Mouse (Mus musculus): ENCODE data around the gene Gm6676.
"Not testable (repeated sequence)": the region's sequence is repeated elsewhere in the genome, so short reads cannot be mapped to it uniquely, and the experiment has no call there.

Gm6676 gene

GRCm38 (mm10) chr14:7125312-7125711, at the start of gene Gm6676:
Gm6676 (minus strand) TSS chr14:7125412.
- DNase-seq (ENCODE audit: low read depth, low spot score): not testable (repeated sequence)

GRCm38 (mm10) chr14:7174483-7174971, 49.3 kb upstream of the Gm6676 start, which contains the start of gene Gm3512:
Gm3512 (minus strand) TSS chr14:7174533.
- not testable (repeated sequence) for DNase-seq (ENCODE audit: low read depth, low spot score)

- not testable (repeated sequence) for DNase-seq (ENCODE audit: low read depth, low spot score)
Measured at GRCm38 (mm10) chr14:7105124-7105802, 19.9 kb downstream of the Gm6676 start.

DNA sequence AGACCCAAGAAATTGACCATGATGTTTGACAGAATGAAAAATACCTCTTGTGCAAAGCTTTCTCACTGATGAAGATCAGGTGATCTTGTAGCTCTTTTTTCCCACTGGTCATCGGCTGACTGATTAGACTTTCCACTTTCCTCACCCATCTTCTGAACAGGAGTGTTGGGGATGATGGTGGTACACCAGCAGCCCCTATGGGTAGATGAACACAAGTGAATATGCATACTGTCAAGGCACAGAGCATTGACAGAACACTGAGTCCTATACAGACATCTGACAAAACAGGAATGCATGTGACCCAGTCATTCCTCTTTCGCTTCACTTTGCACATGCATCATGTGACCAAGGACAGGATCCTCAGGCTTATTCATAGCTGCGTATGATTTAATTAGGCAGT, 24.7 kb downstream of the Gm6676 start, which contains the start of gene Gm3696:
TSS of gene Gm3696 (minus strand) at position 101 of the 400 bp plus-strand sequence.
- not testable (repeated sequence) for DNase-seq (ENCODE audit: low read depth, low spot score)

Measured in retina, adult 2 months (tissue).